Mouse (Mus musculus) liver, embryonic 14.5 days (tissue): ENCODE data around the gene Dpf1.

Experiments
- CTCF ChIP-seq: IDR thresholded peaks from 2 replicates; pipeline ENCODE4 v1.5.1; 2016; ENCODE audit warnings: antibody characterized with exemption, low read depth, control low read depth
- EP300 ChIP-seq: IDR thresholded peaks from 2 replicates; pipeline ENCODE4 v1.6.1; 2016; ENCODE audit warnings: antibody characterized with exemption, low read depth

GRCm38 (mm10) chr7:29340247-29340646, 36.5 kb downstream of the Dpf1 start:
- TF ChIP-seq CTCF, result no peak
- TF ChIP-seq EP300, result no peak
